Mouse (Mus musculus) kidney, postnatal 36 days (tissue): Measurements from ENCODE around the gene Trpc6.

ENCODE experiments used
- DNase-seq, 2 experiments: peaks; one replicate each; pipeline ENCODE4 v3.0.0; 2021 to 2022; ENCODE audit warnings: mixed read lengths in 2 of 2

Trpc6 gene

DNA sequence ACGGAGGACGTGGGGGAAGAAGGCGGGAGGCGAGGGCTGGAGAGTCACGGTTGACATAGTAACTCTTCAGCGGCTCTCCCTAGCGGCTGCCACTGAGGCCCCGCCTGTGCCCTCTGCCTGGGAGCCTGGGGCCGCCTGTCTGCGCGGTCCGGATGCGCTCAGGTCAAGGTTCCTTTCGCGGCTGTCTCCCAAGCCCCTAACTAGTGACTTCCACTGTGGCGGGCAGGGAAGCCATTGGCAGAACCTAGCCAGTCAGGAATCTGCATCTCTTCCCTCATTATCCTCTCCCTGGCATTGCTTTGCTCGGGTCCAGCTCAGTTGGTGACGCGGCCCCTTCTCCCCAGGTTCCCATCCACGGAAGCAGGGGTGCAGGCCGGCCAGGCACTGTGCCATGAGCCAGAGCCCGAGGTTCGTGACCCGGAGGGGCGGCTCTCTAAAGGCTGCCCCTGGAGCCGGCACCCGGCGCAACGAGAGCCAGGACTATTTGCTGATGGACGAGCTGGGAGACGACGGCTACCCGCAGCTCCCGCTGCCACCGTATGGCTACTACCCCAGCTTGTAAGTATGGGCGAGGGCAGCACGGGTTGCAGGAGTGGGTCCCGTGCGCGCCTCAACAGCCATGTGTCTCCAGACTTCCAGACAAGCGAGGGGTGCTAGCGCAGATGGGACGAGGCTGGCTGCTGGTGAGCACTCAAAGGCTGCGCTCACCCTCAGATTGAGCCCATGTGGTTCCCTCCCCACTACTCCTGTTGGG lies at the start of gene Trpc6:
Gene Trpc6, plus strand, starts transcription at position 102 of the 754 bp plus-strand sequence.
- peak; percentile 19 to 46 for DNase-seq

DNA sequence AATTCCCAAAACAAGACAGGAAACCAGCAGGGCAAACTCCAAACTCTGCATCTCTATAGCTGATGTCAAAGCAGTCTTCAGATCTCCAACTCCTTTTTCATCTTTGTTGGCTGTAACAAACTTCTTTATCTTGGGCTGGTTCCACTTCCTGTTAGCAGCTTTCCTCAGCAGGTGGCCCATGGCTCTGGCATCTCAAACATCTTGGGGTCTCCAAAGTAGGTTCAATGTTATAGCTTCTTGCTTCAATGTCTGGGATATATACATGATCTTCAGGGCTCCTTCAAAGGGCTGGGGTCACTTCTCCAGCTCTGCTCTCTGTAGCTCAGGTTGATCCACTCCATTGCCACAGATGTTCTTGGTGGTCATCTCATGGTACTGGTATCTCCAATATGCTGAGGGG lies 23.0 kb upstream of the Trpc6 start:
- no peak for DNase-seq

GRCm38 (mm10) chr9:8533670-8534069 lies 10.3 kb upstream of the Trpc6 start:
- DNase-seq = no peak

DNA sequence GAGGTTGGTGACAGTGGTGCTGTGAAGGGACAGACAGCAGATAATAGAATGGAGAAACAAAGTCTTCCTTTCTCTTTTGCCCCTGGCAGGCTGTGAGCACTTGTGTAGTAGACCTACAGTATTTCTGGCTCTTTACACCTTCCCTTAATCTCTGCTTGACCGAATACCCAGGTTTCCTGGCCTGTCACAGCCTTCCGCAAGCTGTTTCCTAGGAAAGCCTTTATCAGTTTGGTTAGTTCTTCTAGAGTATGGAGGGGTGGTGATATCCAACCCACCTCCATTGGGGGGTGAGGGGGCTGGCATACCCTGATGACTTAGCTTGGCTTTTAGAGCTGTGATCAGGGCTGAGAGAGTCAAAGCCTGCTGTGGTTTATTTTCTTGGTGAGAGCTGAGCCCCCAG lies 1.3 kb downstream of the Trpc6 start:
- DNase-seq = no peak

GRCm38 (mm10) chr9:8558574-8558973 lies 14.6 kb downstream of the Trpc6 start:
- DNase-seq = no peak

- peak in 1 of 2 experiments; percentile 42 for DNase-seq
Observed at GRCm38 (mm10) chr9:8592618-8593017, 48.7 kb downstream of the Trpc6 start.

DNA sequence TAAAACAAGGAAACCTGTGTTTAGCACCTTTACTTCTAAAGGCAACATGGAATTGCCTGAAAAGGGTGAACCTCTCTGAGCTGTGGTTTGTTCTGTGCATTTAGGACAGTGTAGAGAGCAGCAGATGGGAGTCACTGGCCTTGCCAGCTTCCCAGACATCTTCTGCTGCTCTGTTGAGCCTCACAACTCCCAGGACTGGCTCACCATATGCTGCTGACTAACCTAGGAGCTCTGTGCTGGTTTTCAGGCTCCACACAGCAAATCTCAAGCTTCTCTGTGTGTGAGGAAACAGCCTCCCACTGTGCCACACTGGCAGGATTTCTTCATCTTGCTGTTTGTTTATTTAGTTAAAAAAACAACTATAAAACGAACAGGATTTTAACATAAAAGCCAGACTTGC lies 53.1 kb downstream of the Trpc6 start:
- no peak for DNase-seq

- no peak for DNase-seq
Observed at GRCm38 (mm10) chr9:8606816-8607491, 63.0 kb downstream of the Trpc6 start.

GRCm38 (mm10) chr9:8634344-8634743 lies 90.4 kb downstream of the Trpc6 start:
- peak in 1 of 2 experiments; percentile 2 for DNase-seq

GRCm38 (mm10) chr9:8643453-8643852 lies 99.5 kb downstream of the Trpc6 start:
- no peak for DNase-seq

- DNase-seq = no peak
Observed at GRCm38 (mm10) chr9:8655347-8655746, 111.4 kb downstream of the Trpc6 start.

- DNase-seq = no peak
Observed at GRCm38 (mm10) chr9:8672944-8673343, 129.0 kb downstream of the Trpc6 start.

DNA sequence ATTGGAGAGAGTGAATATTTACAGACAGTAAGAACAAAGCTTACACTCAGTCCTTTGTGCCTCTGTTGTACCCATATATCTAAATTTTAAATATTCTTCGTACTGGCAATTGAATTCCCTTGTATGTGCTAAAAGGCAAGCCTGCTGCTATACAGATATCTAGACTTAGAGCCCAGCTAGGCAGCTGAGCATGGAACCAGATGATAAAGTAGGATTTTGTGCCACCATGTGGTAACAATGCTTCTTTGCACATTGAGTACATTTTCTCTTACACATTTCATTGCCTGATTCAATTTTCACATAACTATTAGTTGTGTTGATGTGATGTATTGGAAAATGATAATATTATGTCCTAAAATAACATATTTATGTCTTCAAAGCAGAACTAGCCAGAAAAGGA lies 132.7 kb downstream of the Trpc6 start:
- no peak for DNase-seq

- no peak for DNase-seq
Observed at GRCm38 (mm10) chr9:8693177-8693576, 149.2 kb downstream of the Trpc6 start.

DNA sequence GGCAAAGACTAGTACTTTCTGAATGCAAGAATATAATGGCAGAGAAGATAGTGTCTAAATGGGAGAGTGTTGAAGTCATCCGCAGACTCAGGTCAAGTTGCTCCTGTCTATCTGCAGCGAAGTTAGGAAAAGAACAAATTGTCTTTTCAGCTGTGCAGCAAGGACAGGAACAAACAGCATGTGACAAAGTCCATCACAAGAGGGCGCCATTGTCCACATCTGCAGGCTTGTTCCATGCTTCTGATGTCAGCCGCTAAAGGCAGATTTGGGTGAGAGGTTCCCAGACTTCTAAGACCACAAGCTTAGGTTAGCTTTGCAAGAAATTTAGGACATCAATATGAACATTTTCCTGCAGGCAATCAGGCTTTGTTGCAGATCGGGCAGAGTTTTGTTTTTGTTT lies 156.7 kb downstream of the Trpc6 start:
- DNase-seq = peak; percentile 68 to 86

GRCm38 (mm10) chr9:8703516-8703915 lies 159.6 kb downstream of the Trpc6 start:
- no peak for DNase-seq

DNA sequence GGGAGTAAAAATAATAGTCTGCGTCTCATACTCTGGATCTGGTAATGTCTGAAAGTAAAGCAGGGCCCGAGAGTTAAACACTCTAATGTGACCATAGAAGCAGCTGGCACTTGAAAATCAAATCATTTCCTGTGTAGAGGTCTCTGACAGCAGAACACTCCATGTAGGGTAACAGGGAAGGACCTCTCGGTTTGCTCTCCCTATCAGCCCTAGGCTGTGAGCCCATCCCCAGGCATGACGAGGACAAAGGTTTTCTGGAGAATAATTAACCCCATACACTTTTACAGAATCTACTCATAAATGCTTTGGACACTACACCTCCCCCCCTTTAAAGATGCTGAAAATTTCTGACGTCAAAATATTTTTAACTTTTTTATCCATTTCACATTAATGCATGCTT lies 160.0 kb downstream of the Trpc6 start:
- DNase-seq = no peak

DNA sequence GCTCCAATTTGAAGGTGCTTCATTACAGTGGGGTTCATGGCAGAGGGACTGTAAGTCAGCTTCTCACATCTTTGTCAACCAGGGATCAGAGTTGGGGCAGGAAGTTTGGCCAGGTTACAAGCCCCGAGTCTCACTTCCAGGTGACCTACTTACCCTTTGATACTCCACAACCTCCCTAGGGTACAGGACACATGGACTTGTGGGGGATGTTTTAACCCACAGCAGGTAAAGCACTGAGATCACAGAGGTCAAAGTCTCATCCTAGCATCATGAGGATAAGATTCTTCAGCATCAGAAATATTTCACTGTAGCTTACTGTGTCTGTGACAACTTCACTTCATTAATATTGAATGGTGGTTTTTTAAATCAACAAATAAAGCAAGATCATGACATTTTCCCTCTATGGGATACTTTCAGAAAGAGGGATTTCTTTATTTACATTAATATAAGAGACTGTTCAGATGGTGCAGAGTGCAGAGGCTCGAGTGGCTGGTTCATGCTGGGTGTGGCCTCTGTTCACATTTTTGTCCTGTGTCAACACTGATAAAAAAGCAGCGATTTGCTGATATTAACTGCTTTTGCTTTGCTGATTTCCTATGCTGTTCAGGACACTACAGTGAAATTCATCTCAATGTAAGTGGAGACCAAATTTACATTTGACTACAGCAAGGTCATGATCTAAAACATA lies 166.3 kb downstream of the Trpc6 start:
- DNase-seq = no peak

GRCm38 (mm10) chr9:8719017-8719416 lies 175.1 kb downstream of the Trpc6 start:
- DNase-seq = no peak

GRCm38 (mm10) chr9:8729056-8729455 lies 185.1 kb downstream of the Trpc6 start:
- DNase-seq = no peak
